Mouse (Mus musculus): Measurements from ENCODE around the gene Pcdh8. TPM values are rescaled to one million over a fixed set of nuclear protein-coding genes. Genes with fewer than 3 reads are reported as not detected.

Gene Pcdh8
- total RNA-seq (2017): not detected in 3 replicates

- no peak for ATAC-seq (replicated peaks; ENCODE audit: insufficient number of reproducible peaks, low FRiP score, low TSS enrichment, poor library complexity, severe bottlenecking)
Measured at GRCm38 (mm10) chr14:79771094-79771535, at the start of gene Pcdh8. Gene Pcdh8, minus strand, starts transcription at chr14:79771312.

GRCm38 (mm10) chr14:79814709-79815108, 43.6 kb upstream of the Pcdh8 start:
- no peak for ATAC-seq (replicated peaks; ENCODE audit: insufficient number of reproducible peaks, low FRiP score, low TSS enrichment, poor library complexity, severe bottlenecking)

- no peak for ATAC-seq (replicated peaks; ENCODE audit: insufficient number of reproducible peaks, low FRiP score, low TSS enrichment, poor library complexity, severe bottlenecking)
Measured at GRCm38 (mm10) chr14:79814084-79814483, 43.0 kb upstream of the Pcdh8 start.

GRCm38 (mm10) chr14:79793179-79793578, 22.1 kb upstream of the Pcdh8 start:
- ATAC-seq (replicated peaks; ENCODE audit: insufficient number of reproducible peaks, low FRiP score, low TSS enrichment, poor library complexity, severe bottlenecking): no peak

- no peak for ATAC-seq (replicated peaks; ENCODE audit: insufficient number of reproducible peaks, low FRiP score, low TSS enrichment, poor library complexity, severe bottlenecking)
Measured at GRCm38 (mm10) chr14:79789535-79789934, 18.4 kb upstream of the Pcdh8 start.

- ATAC-seq (replicated peaks; ENCODE audit: insufficient number of reproducible peaks, low FRiP score, low TSS enrichment, poor library complexity, severe bottlenecking): no peak
Measured at GRCm38 (mm10) chr14:79788656-79789204, 17.6 kb upstream of the Pcdh8 start.

GRCm38 (mm10) chr14:79787918-79788317, 16.8 kb upstream of the Pcdh8 start:
- ATAC-seq (replicated peaks; ENCODE audit: insufficient number of reproducible peaks, low FRiP score, low TSS enrichment, poor library complexity, severe bottlenecking): no peak

GRCm38 (mm10) chr14:79785400-79785799, 14.3 kb upstream of the Pcdh8 start:
- ATAC-seq (replicated peaks; ENCODE audit: insufficient number of reproducible peaks, low FRiP score, low TSS enrichment, poor library complexity, severe bottlenecking): no peak

- ATAC-seq (replicated peaks; ENCODE audit: insufficient number of reproducible peaks, low FRiP score, low TSS enrichment, poor library complexity, severe bottlenecking): no peak
Measured at GRCm38 (mm10) chr14:79780889-79781288, 9.8 kb upstream of the Pcdh8 start.

- ATAC-seq (replicated peaks; ENCODE audit: insufficient number of reproducible peaks, low FRiP score, low TSS enrichment, poor library complexity, severe bottlenecking): no peak
Measured at GRCm38 (mm10) chr14:79780332-79780731, 9.2 kb upstream of the Pcdh8 start.

- no peak for ATAC-seq (replicated peaks; ENCODE audit: insufficient number of reproducible peaks, low FRiP score, low TSS enrichment, poor library complexity, severe bottlenecking)
Measured at GRCm38 (mm10) chr14:79779841-79780240, 8.7 kb upstream of the Pcdh8 start.

- no peak for ATAC-seq (replicated peaks; ENCODE audit: insufficient number of reproducible peaks, low FRiP score, low TSS enrichment, poor library complexity, severe bottlenecking)
Measured at GRCm38 (mm10) chr14:79773425-79774391, 2.6 kb upstream of the Pcdh8 start.

- no peak for ATAC-seq (replicated peaks; ENCODE audit: insufficient number of reproducible peaks, low FRiP score, low TSS enrichment, poor library complexity, severe bottlenecking)
Measured at GRCm38 (mm10) chr14:79771802-79772511, 845 bp upstream of the Pcdh8 start.

GRCm38 (mm10) chr14:79770306-79771093, 612 bp downstream of the Pcdh8 start:
- ATAC-seq (replicated peaks; ENCODE audit: insufficient number of reproducible peaks, low FRiP score, low TSS enrichment, poor library complexity, severe bottlenecking): no peak

GRCm38 (mm10) chr14:79769618-79770017, 1.5 kb downstream of the Pcdh8 start:
- no peak for ATAC-seq (replicated peaks; ENCODE audit: insufficient number of reproducible peaks, low FRiP score, low TSS enrichment, poor library complexity, severe bottlenecking)

- no peak for ATAC-seq (replicated peaks; ENCODE audit: insufficient number of reproducible peaks, low FRiP score, low TSS enrichment, poor library complexity, severe bottlenecking)
Measured at GRCm38 (mm10) chr14:79768996-79769395, 2.1 kb downstream of the Pcdh8 start.

GRCm38 (mm10) chr14:79768076-79768830, 2.9 kb downstream of the Pcdh8 start:
- no peak for ATAC-seq (replicated peaks; ENCODE audit: insufficient number of reproducible peaks, low FRiP score, low TSS enrichment, poor library complexity, severe bottlenecking)

GRCm38 (mm10) chr14:79767601-79768000, 3.5 kb downstream of the Pcdh8 start:
- no peak for ATAC-seq (replicated peaks; ENCODE audit: insufficient number of reproducible peaks, low FRiP score, low TSS enrichment, poor library complexity, severe bottlenecking)
